Mouse (Mus musculus) heart, postnatal 0 days (tissue): ENCODE measurements around the gene Syndig1.

Experiments used
- CTCF ChIP-seq: IDR thresholded peaks from 2 replicates; pipeline ENCODE4 v1.5.1; 2016; ENCODE audit warnings: antibody characterized with exemption, control low read depth, low read depth
- EP300 ChIP-seq: IDR thresholded peaks from 2 replicates; pipeline ENCODE4 v1.6.1; 2016; ENCODE audit warnings: antibody characterized with exemption, low read depth

GRCm38 (mm10) chr2:149991506-149991905 is 162.5 kb downstream of the Syndig1 start:
- TF ChIP-seq CTCF (no peak), EP300 (no peak)
